Mouse (Mus musculus) CH12.LX (cell line): ENCODE measurements around the gene Mmp23.
A peak's percentile ranks its signal among the peaks of the same experiment; 100 is the strongest.
"Not testable (repeated sequence)": the region's sequence is repeated elsewhere in the genome, so short reads cannot be mapped to it uniquely, and the experiment has no call there.

Experiments
- CTCF ChIP-seq, 2 experiments: IDR thresholded peaks in 1 of 2; conservative IDR thresholded peaks in 1 of 2; 2 replicates each; pipeline ENCODE4 v1.5.1; 2011 to 2012; ENCODE audit warnings: low read depth in 2 of 2, low read length in 2 of 2, improper control_type of control experiment in 1 of 2, inconsistent platforms in 1 of 2, mild to moderate bottlenecking in 1 of 2, moderate library complexity in 1 of 2
- ELF1 ChIP-seq: IDR thresholded peaks from 2 replicates; pipeline ENCODE4 v1.6.1; 2014; ENCODE audit warnings: low read depth, mild to moderate bottlenecking, inconsistent platforms, low read length, improper control_type of control experiment
- POLR2A ChIP-seq: IDR thresholded peaks from 2 replicates; pipeline ENCODE4 v1.6.1; 2011; ENCODE audit warnings: low read depth, mild to moderate bottlenecking, improper control_type of control experiment, low read length
- ZC3H11A ChIP-seq: IDR thresholded peaks from 2 replicates; pipeline ENCODE4 v1.6.1; 2012; ENCODE audit warnings: low read depth, mild to moderate bottlenecking, inconsistent platforms, low read length, improper control_type of control experiment

GRCm38 (mm10) chr4:155683670-155684277 lies 30.6 kb upstream of the Mmp23 start:
- not testable (repeated sequence) for TF ChIP-seq CTCF (conservative IDR thresholded peaks at IDR 0.05 in 1 of 2, IDR thresholded peaks at IDR 0.05 in 1 of 2; ENCODE audit: low read depth in 2 of 2, low read length in 2 of 2); ZC3H11A; ELF1
- TF ChIP-seq POLR2A, result peak; percentile 36; the same call in 1 of the 2 replicates
